Mouse (Mus musculus) midbrain, embryonic 13.5 days (tissue): ENCODE measurements around the gene Comt. TPM values are rescaled to one million over a fixed set of nuclear protein-coding genes. Genes with fewer than 3 reads are reported as not detected.
A peak's percentile ranks its signal among the peaks of the same experiment; 100 is the strongest.

Experiments
- ATAC-seq: fragments of 200-750 bp; cut with Nextera tagmentation; 2 replicates; pipeline ENCODE4 v1.8.0; 2017; ENCODE audit warnings: mild to moderate bottlenecking, moderate TSS enrichment, moderate library complexity
- H3K27ac ChIP-seq: fragments of 300-500 bp; sonication (generic); 2 replicates; pipeline ENCODE4 v1.5.1; 2015; ENCODE audit warnings: inconsistent platforms, mild to moderate bottlenecking, moderate library complexity
- H3K27me3 ChIP-seq: fragments of 300-500 bp; sonication (generic); 2 replicates; pipeline ENCODE4 v1.6.1; 2015; ENCODE audit warnings: mild to moderate bottlenecking, inconsistent platforms
- H3K36me3 ChIP-seq: fragments of 300-500 bp; sonication (generic); 2 replicates; pipeline ENCODE4 v1.6.1; 2015; ENCODE audit warnings: mild to moderate bottlenecking, inconsistent platforms
- H3K4me1 ChIP-seq: fragments of 300-500 bp; sonication (generic); replicated peaks from 2 replicates; pipeline ENCODE4 v1.6.1; 2015; ENCODE audit warnings: inconsistent platforms
- H3K4me2 ChIP-seq: fragments of 300-500 bp; sonication (generic); replicated peaks from 2 replicates; pipeline ENCODE4 v1.6.1; 2015; ENCODE audit warnings: moderate library complexity, mild to moderate bottlenecking, inconsistent platforms
- H3K4me3 ChIP-seq: fragments of 300-500 bp; sonication (generic); replicated peaks from 2 replicates; pipeline ENCODE4 v1.5.1; 2015; ENCODE audit warnings: mild to moderate bottlenecking, inconsistent platforms
- H3K9ac ChIP-seq: fragments of 300-500 bp; sonication (generic); replicated peaks from 2 replicates; pipeline ENCODE4 v1.6.1; 2015; ENCODE audit warnings: mild to moderate bottlenecking, inconsistent platforms
- H3K9me3 ChIP-seq: fragments of 300-500 bp; sonication (generic); 2 replicates; pipeline ENCODE4 v1.6.1; 2016; ENCODE audit warnings: mild to moderate bottlenecking, inconsistent platforms
- WGBS: fragments of 180-500 bp; shearing (Covaris S2); methylation state at CpG from one replicate; pipeline ENCODE4 v1.1.7; 2015; 5-methylcytosine and 5-hydroxymethylcytosine counted together
- polyA plus RNA-seq: library from polyadenylated mRNA; unstranded; fragments of >200 nt; fragmentation: Nextera tagmentation; extraction: Ambion mirVana; gene quantifications from 2 replicates; pipeline ENCODE4 v1.2.1, GENCODE M21; 2015

The Comt gene
- 75.7 and 78.8 TPM in 2 replicates for polyA plus RNA-seq

- 58% methylated on average over 5 of the region's 5 CpGs for WGBS
- peak within 1 kb of the TSS; percentile 45 for H3K27ac ChIP-seq
- H3K4me2 ChIP-seq, result peak within 1 kb of the TSS; percentile 84
These were observed at the start of gene Comt for GRCm38 (mm10) chr16:18426802-18427280. Gene Comt, minus strand, starts transcription at chr16:18426852.

GRCm38 (mm10) chr16:18474021-18474420 is 47.4 kb upstream of the Comt start:
- H3K4me3 ChIP-seq, result no peak overlapping the region
- H3K36me3 ChIP-seq, result peaks cover 38% of the 10 kb centered on the region
- no peaks in the 10 kb centered on the region for H3K9me3 ChIP-seq
- H3K27ac ChIP-seq, result no peak overlapping the region
- H3K4me2 ChIP-seq, result no peak overlapping the region
- ATAC-seq, result no peak
- no peak overlapping the region for H3K9ac ChIP-seq
- no peaks in the 10 kb centered on the region for H3K4me1 ChIP-seq
- 91% methylated on average over 2 of the region's 2 CpGs for WGBS
- H3K27me3 ChIP-seq, result no peaks in the 10 kb centered on the region

More at GRCm38 (mm10) chr16:18426802-18427280, at the start of gene Comt:
- Histone ChIP-seq H3K27me3 (no peaks in the 10 kb centered on the region), H3K4me1 (peaks cover 30% of the 10 kb centered on the region), H3K4me3 (peak within 1 kb of the TSS; percentile 87), H3K9ac (peak within 1 kb of the TSS; percentile 91), H3K9me3 (no peaks in the 10 kb centered on the region), H3K36me3 (peaks cover 19% of the 10 kb centered on the region)
- ATAC-seq, result no peak

GRCm38 (mm10) chr16:18472976-18473375 is 46.3 kb upstream of the Comt start:
- Histone ChIP-seq H3K27me3 (no peaks in the 10 kb centered on the region), H3K36me3 (peaks cover 39% of the 10 kb centered on the region), H3K4me1 (no peaks in the 10 kb centered on the region), H3K4me2 (no peak overlapping the region), H3K4me3 (no peak overlapping the region), H3K9me3 (no peaks in the 10 kb centered on the region), H3K27ac (no peak overlapping the region), H3K9ac (no peak overlapping the region)
- 96% methylated on average over 8 of the region's 8 CpGs for WGBS
- ATAC-seq, result no peak

- Histone ChIP-seq H3K9me3 (no peaks in the 10 kb centered on the region), H3K4me2 (no peak overlapping the region), H3K27ac (no peak overlapping the region), H3K4me1 (no peaks in the 10 kb centered on the region), H3K36me3 (peaks cover 34% of the 10 kb centered on the region), H3K27me3 (no peaks in the 10 kb centered on the region), H3K9ac (no peak overlapping the region), H3K4me3 (no peak overlapping the region)
- 60% methylated on average over 4 of the region's 4 CpGs for WGBS
- no peak for ATAC-seq
These were observed 45.8 kb upstream of the Comt start for GRCm38 (mm10) chr16:18472416-18472815.

- no peak for ATAC-seq
- no peaks in the 10 kb centered on the region for H3K4me1 ChIP-seq
- H3K9ac ChIP-seq, result no peak overlapping the region
- peaks cover 33% of the 10 kb centered on the region for H3K36me3 ChIP-seq
- H3K9me3 ChIP-seq, result no peaks in the 10 kb centered on the region
- no peak overlapping the region for H3K4me2 ChIP-seq
- WGBS, result 77% methylated on average over 6 of the region's 6 CpGs
- no peaks in the 10 kb centered on the region for H3K27me3 ChIP-seq
- no peak overlapping the region for H3K4me3 ChIP-seq
- H3K27ac ChIP-seq, result no peak overlapping the region
These were observed 45.3 kb upstream of the Comt start for GRCm38 (mm10) chr16:18471976-18472375.

GRCm38 (mm10) chr16:18471381-18471955 is 44.8 kb upstream of the Comt start:
- H3K9me3 ChIP-seq, result no peaks in the 10 kb centered on the region
- no peak for ATAC-seq
- H3K27ac ChIP-seq, result no peak overlapping the region
- H3K27me3 ChIP-seq, result no peaks in the 10 kb centered on the region
- no peaks in the 10 kb centered on the region for H3K4me1 ChIP-seq
- H3K36me3 ChIP-seq, result peaks cover 33% of the 10 kb centered on the region
- 78% methylated on average over 11 of the region's 11 CpGs for WGBS
- H3K9ac ChIP-seq, result no peak overlapping the region
- no peak overlapping the region for H3K4me3 ChIP-seq
- no peak overlapping the region for H3K4me2 ChIP-seq

- no peak overlapping the region for H3K4me2 ChIP-seq
- H3K9me3 ChIP-seq, result no peaks in the 10 kb centered on the region
- no peak overlapping the region for H3K4me3 ChIP-seq
- 42% methylated on average over 1 of the region's 1 CpGs for WGBS
- no peak for ATAC-seq
- H3K4me1 ChIP-seq, result no peaks in the 10 kb centered on the region
- H3K9ac ChIP-seq, result no peak overlapping the region
- H3K36me3 ChIP-seq, result peaks cover 28% of the 10 kb centered on the region
- H3K27me3 ChIP-seq, result no peaks in the 10 kb centered on the region
- no peak overlapping the region for H3K27ac ChIP-seq
These were observed 44.2 kb upstream of the Comt start for GRCm38 (mm10) chr16:18470829-18471228.

GRCm38 (mm10) chr16:18464271-18464670 is 37.6 kb upstream of the Comt start:
- Histone ChIP-seq H3K9me3 (no peaks in the 10 kb centered on the region), H3K4me2 (no peak overlapping the region)

GRCm38 (mm10) chr16:18462598-18462997 is 35.9 kb upstream of the Comt start:
- 54% methylated on average over 8 of the region's 8 CpGs for WGBS
- Histone ChIP-seq H3K9ac (no peak overlapping the region), H3K4me3 (no peak overlapping the region), H3K4me2 (no peak overlapping the region), H3K36me3 (no peaks in the 10 kb centered on the region), H3K27ac (no peak overlapping the region), H3K4me1 (peaks cover 27% of the 10 kb centered on the region), H3K9me3 (no peaks in the 10 kb centered on the region), H3K27me3 (0 out of 2 replicates have a peak, but pooled peaks cover 4% of the 10 kb centered on the region)
- no peak for ATAC-seq

More at GRCm38 (mm10) chr16:18464271-18464670, 37.6 kb upstream of the Comt start:
- ATAC-seq, result no peak
- Histone ChIP-seq H3K27me3 (0 out of 2 replicates have a peak, but pooled peaks cover 4% of the 10 kb centered on the region), H3K36me3 (peaks cover 6% of the 10 kb centered on the region), H3K4me3 (no peak overlapping the region), H3K27ac (no peak overlapping the region), H3K4me1 (peaks cover 21% of the 10 kb centered on the region), H3K9ac (no peak overlapping the region)
- 87% methylated on average over 3 of the region's 3 CpGs for WGBS

GRCm38 (mm10) chr16:18462031-18462430 is 35.4 kb upstream of the Comt start:
- H3K9ac ChIP-seq, result no peak overlapping the region
- 0 out of 2 replicates have a peak, but pooled peaks cover 4% of the 10 kb centered on the region for H3K27me3 ChIP-seq
- H3K4me3 ChIP-seq, result no peak overlapping the region
- H3K4me2 ChIP-seq, result no peak overlapping the region
- peaks cover 27% of the 10 kb centered on the region for H3K4me1 ChIP-seq
- 48% methylated on average over 9 of the region's 9 CpGs for WGBS
- ATAC-seq, result no peak
- no peaks in the 10 kb centered on the region for H3K9me3 ChIP-seq
- H3K36me3 ChIP-seq, result no peaks in the 10 kb centered on the region
- no peak overlapping the region for H3K27ac ChIP-seq

GRCm38 (mm10) chr16:18460826-18461225 is 34.2 kb upstream of the Comt start:
- Histone ChIP-seq H3K9ac (0 out of 2 replicates have a peak overlapping the region, but pooled peaks have one; percentile 50), H3K36me3 (peaks cover 3% of the 10 kb centered on the region; the same call in 1 of the 2 replicates), H3K9me3 (no peaks in the 10 kb centered on the region), H3K4me3 (no peak overlapping the region), H3K4me1 (peaks cover 27% of the 10 kb centered on the region), H3K27ac (no peak overlapping the region), H3K27me3 (0 out of 2 replicates have a peak, but pooled peaks cover 4% of the 10 kb centered on the region), H3K4me2 (no peak overlapping the region)
- no peak for ATAC-seq
- 93% methylated on average over 3 of the region's 3 CpGs for WGBS

- H3K9ac ChIP-seq, result peak overlapping the region; percentile 50
- 0 out of 2 replicates have a peak, but pooled peaks cover 4% of the 10 kb centered on the region for H3K27me3 ChIP-seq
- peaks cover 27% of the 10 kb centered on the region for H3K4me1 ChIP-seq
- H3K9me3 ChIP-seq, result no peaks in the 10 kb centered on the region
- ATAC-seq, result peak; percentile 84
- peak overlapping the region; percentile 51 for H3K27ac ChIP-seq
- H3K4me2 ChIP-seq, result peak overlapping the region; percentile 41
- peak overlapping the region; percentile 20 for H3K4me3 ChIP-seq
- peaks cover 3% of the 10 kb centered on the region; the same call in 1 of the 2 replicates for H3K36me3 ChIP-seq
- under 1% methylated on average over 11 of the region's 11 CpGs for WGBS
These were observed 33.3 kb upstream of the Comt start for GRCm38 (mm10) chr16:18459955-18460370.
